Mouse (Mus musculus): ENCODE data around the gene Haus4.

Haus4 gene

GRCm38 (mm10) chr14:54496706-54497105 lies 57.7 kb downstream of the Haus4 start:
- no peak for DNase-seq (ENCODE audit: low spot score in 2 of 2)

- DNase-seq (ENCODE audit: low spot score in 2 of 2): peak in 1 of 2 experiments; percentile 64
Measured at GRCm38 (mm10) chr14:54494234-54494633, 60.2 kb downstream of the Haus4 start.

GRCm38 (mm10) chr14:54493236-54493635 lies 61.2 kb downstream of the Haus4 start:
- DNase-seq (ENCODE audit: low spot score in 2 of 2): no peak

- DNase-seq (ENCODE audit: low spot score in 2 of 2): no peak
Measured at GRCm38 (mm10) chr14:54492345-54493131, 61.9 kb downstream of the Haus4 start.

Data from right cerebral cortex, postnatal 10 days (tissue).